Mouse (Mus musculus) cerebellum, adult 2 months (tissue): ENCODE measurements around the gene Inpp5b.

Experiments used
- CTCF ChIP-seq: fragments of 200-500 bp; IDR thresholded peaks from 2 replicates; pipeline ENCODE4 v1.5.1; 2011; ENCODE audit warnings: low read depth, mild to moderate bottlenecking, control low read depth, low read length, moderate library complexity, borderline replicate concordance; ENCODE audit not compliant: insufficient read depth
- POLR2A ChIP-seq: fragments of 200-500 bp; IDR thresholded peaks from 2 replicates; pipeline ENCODE4 v1.6.1; 2011; ENCODE audit warnings: low read length, control low read depth, borderline replicate concordance; ENCODE audit not compliant: insufficient read depth

GRCm38 (mm10) chr4:124738013-124738412, 3.6 kb upstream of the Inpp5b start:
- TF ChIP-seq POLR2A (no peak), CTCF (no peak)
